Mouse (Mus musculus) ES-Bruce4 (cell line): ENCODE data around the gene Prtn3. TPM values are rescaled to one million over a fixed set of nuclear protein-coding genes. Genes with fewer than 3 reads are reported as not detected.

Experiments
- H3K27ac ChIP-seq: 2 replicates; pipeline ENCODE4 v1.5.1; 2012; ENCODE audit warnings: low read length, inconsistent platforms; ENCODE audit not compliant: insufficient read depth
- H3K27me3 ChIP-seq: 2 replicates; pipeline ENCODE4 v1.6.1; 2012; ENCODE audit warnings: mild to moderate bottlenecking, low read length, inconsistent platforms; ENCODE audit not compliant: control insufficient read depth, poor library complexity, insufficient read depth, severe bottlenecking
- H3K36me3 ChIP-seq: 2 replicates; pipeline ENCODE4 v1.6.1; 2012; ENCODE audit warnings: inconsistent platforms, mild to moderate bottlenecking, low read length, moderate library complexity; ENCODE audit not compliant: control insufficient read depth, poor library complexity, insufficient read depth, severe bottlenecking
- H3K4me1 ChIP-seq: one replicate; pipeline ENCODE4 v1.8.1; 2011; ENCODE audit warnings: low read length; ENCODE audit not compliant: control insufficient read depth, insufficient read depth
- H3K4me3 ChIP-seq: 2 replicates; pipeline ENCODE4 v1.5.1; 2011; ENCODE audit warnings: low read depth, mild to moderate bottlenecking, low read length
- H3K9ac ChIP-seq: 2 replicates; pipeline ENCODE4 v1.6.1; 2012; ENCODE audit warnings: low read depth, mild to moderate bottlenecking, inconsistent platforms; ENCODE audit not compliant: poor library complexity, severe bottlenecking
- H3K9me3 ChIP-seq: replicated peaks from 2 replicates; pipeline ENCODE4 v1.6.1; 2012; ENCODE audit warnings: mild to moderate bottlenecking, low read length, inconsistent platforms; ENCODE audit not compliant: control insufficient read depth, poor library complexity, insufficient read depth, severe bottlenecking
- CTCF ChIP-seq: IDR thresholded peaks from one replicate; pipeline ENCODE4 v1.8.1; 2011; ENCODE audit warnings: low read depth, low read length
- EP300 ChIP-seq: IDR thresholded peaks from 2 replicates; pipeline ENCODE4 v1.6.1; 2011; ENCODE audit warnings: low read depth, low read length; ENCODE audit not compliant: insufficient read depth
- POLR2A ChIP-seq: IDR thresholded peaks from one replicate; pipeline ENCODE4 v1.8.1; 2011; ENCODE audit warnings: low read length; ENCODE audit not compliant: insufficient read depth
- polyA plus RNA-seq: library from polyadenylated mRNA; stranded (reverse); fragments of >200 nt; gene quantifications from 2 replicates; pipeline ENCODE4 v1.2.4, GENCODE M21; 2011; ENCODE audit warnings: low read depth; ENCODE audit not compliant: missing spikeins, insufficient read depth, insufficient read length

Prtn3 gene
- polyA plus RNA-seq, 1 experiment = 13.1 TPM

- Histone ChIP-seq H3K27me3 (no peaks in the 10 kb centered on the region), H3K36me3 (no peaks in the 10 kb centered on the region), H3K9ac (no peak overlapping the region), H3K9me3 (no peaks in the 10 kb centered on the region), H3K27ac (no peak overlapping the region), H3K4me3 (no peak overlapping the region), H3K4me1 (peaks cover 7% of the 10 kb centered on the region)
- TF ChIP-seq EP300 = no peak
- TF ChIP-seq CTCF = no peak
- TF ChIP-seq POLR2A = no peak
These were observed 24.2 kb upstream of the Prtn3 start for GRCm38 (mm10) chr10:79849941-79850628.

- H3K27me3 ChIP-seq = no peaks in the 10 kb centered on the region
- peak overlapping the region; percentile 76 for H3K4me3 ChIP-seq
- peaks cover 7% of the 10 kb centered on the region for H3K4me1 ChIP-seq
- TF ChIP-seq EP300 = no peak
- H3K9ac ChIP-seq = peak overlapping the region; percentile 70
- H3K9me3 ChIP-seq = no peaks in the 10 kb centered on the region
- H3K36me3 ChIP-seq = peaks cover 4% of the 10 kb centered on the region
- H3K27ac ChIP-seq = peak overlapping the region; percentile 90
These were observed 22.6 kb upstream of the Prtn3 start for GRCm38 (mm10) chr10:79851653-79852052.

- no peaks in the 10 kb centered on the region for H3K9me3 ChIP-seq
- peak overlapping the region; percentile 76 for H3K4me3 ChIP-seq
- peaks cover 10% of the 10 kb centered on the region for H3K36me3 ChIP-seq
- TF ChIP-seq POLR2A (no peak), CTCF (no peak), EP300 (no peak)
- H3K9ac ChIP-seq = peak overlapping the region; percentile 70
- peak overlapping the region; percentile 90 for H3K27ac ChIP-seq
- peaks cover 9% of the 10 kb centered on the region for H3K4me1 ChIP-seq
- H3K27me3 ChIP-seq = no peaks in the 10 kb centered on the region
These were observed 22.0 kb upstream of the Prtn3 start for GRCm38 (mm10) chr10:79852107-79852789.

GRCm38 (mm10) chr10:79852827-79853226 lies 21.4 kb upstream of the Prtn3 start:
- H3K27ac ChIP-seq = peak overlapping the region; percentile 90
- H3K9me3 ChIP-seq = no peaks in the 10 kb centered on the region
- no peak for TF ChIP-seq CTCF
- no peak for TF ChIP-seq EP300
- peaks cover 14% of the 10 kb centered on the region for H3K36me3 ChIP-seq
- peak overlapping the region; percentile 70 for H3K9ac ChIP-seq
- no peaks in the 10 kb centered on the region for H3K27me3 ChIP-seq
- peaks cover 12% of the 10 kb centered on the region for H3K4me1 ChIP-seq
- peak overlapping the region; percentile 76 for H3K4me3 ChIP-seq

- Histone ChIP-seq H3K4me1 (peaks cover 12% of the 10 kb centered on the region), H3K9ac (peak overlapping the region; percentile 70), H3K4me3 (peak overlapping the region; percentile 76), H3K27ac (peak overlapping the region; percentile 90), H3K36me3 (peaks cover 19% of the 10 kb centered on the region), H3K9me3 (no peaks in the 10 kb centered on the region), H3K27me3 (no peaks in the 10 kb centered on the region)
- TF ChIP-seq EP300 (no peak), POLR2A (no peak), CTCF (no peak)
These were observed 20.9 kb upstream of the Prtn3 start for GRCm38 (mm10) chr10:79853392-79853791.
